22 mouse cellular contexts compared by ENCODE assay signal in the genomic region with DNA sequence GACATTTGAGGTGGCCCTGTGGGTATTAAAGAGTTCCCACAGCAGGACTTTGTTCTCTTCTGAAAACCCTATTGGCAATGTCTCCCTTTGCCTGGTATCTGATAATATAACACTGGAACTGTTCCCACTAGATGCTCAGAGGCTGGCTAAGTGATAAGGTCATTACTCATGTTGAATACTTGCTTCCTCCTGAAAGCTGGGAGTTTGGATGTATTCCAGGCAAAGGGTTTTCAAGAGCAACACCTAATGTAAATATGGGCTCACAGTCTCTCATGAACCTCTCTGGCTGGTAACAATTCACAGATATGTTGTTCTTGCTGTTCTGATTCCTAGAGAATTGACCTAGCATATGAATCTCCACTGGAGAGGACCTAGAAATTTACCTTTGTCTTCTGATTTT.
"Had no signal": no experiment of that assay in that cellular context is flagged by ENCODE, and none has a peak within 500 bp of the region (broad histone marks: within the 10 kb centered on the region; RNA-seq: fewer than 3 reads in every experiment).

No protein-coding gene starts in this region.

- H3K27me3 ChIP-seq: limb, embryonic 12.5 days; limb, embryonic 15.5 days; liver, embryonic 13.5 days; lung, embryonic 15.5 days; midbrain, embryonic 12.5 days; midbrain, embryonic 15.5 days; neural tube, embryonic 12.5 days; neural tube, embryonic 15.5 days; stomach, embryonic 15.5 days had no signal

- H3K27ac ChIP-seq: limb, embryonic 12.5 days; limb, embryonic 15.5 days; liver, embryonic 13.5 days; lung, embryonic 15.5 days; macrophage; midbrain, embryonic 12.5 days; midbrain, embryonic 15.5 days; neural tube, embryonic 12.5 days; neural tube, embryonic 15.5 days; stomach, embryonic 15.5 days had no signal

- H3K4me3 ChIP-seq: limb, embryonic 12.5 days; limb, embryonic 15.5 days; liver, embryonic 13.5 days; lung, embryonic 15.5 days; midbrain, embryonic 12.5 days; midbrain, embryonic 15.5 days; neural tube, embryonic 12.5 days; neural tube, embryonic 15.5 days; stomach, embryonic 15.5 days had no signal

- H3K9me3 ChIP-seq: limb, embryonic 12.5 days; limb, embryonic 15.5 days; liver, embryonic 13.5 days; lung, embryonic 15.5 days; midbrain, embryonic 12.5 days; midbrain, embryonic 15.5 days; neural tube, embryonic 12.5 days; neural tube, embryonic 15.5 days; stomach, embryonic 15.5 days had no signal

- H3K4me1 ChIP-seq: limb, embryonic 12.5 days; limb, embryonic 15.5 days; liver, embryonic 13.5 days; midbrain, embryonic 12.5 days; midbrain, embryonic 15.5 days; neural tube, embryonic 12.5 days; neural tube, embryonic 15.5 days had no signal

- ATAC-seq: intestine, embryonic 16.5 days; midbrain, embryonic 15.5 days had no signal

- H3K36me3 ChIP-seq: limb, embryonic 12.5 days; limb, embryonic 15.5 days; liver, embryonic 13.5 days; lung, embryonic 15.5 days; midbrain, embryonic 12.5 days; midbrain, embryonic 15.5 days; neural tube, embryonic 12.5 days; neural tube, embryonic 15.5 days; stomach, embryonic 15.5 days had no signal

- DNase-seq: kidney, adult 9 months; kidney, postnatal 14 days; kidney, postnatal 4 days; left cerebral cortex, postnatal 4 days; liver, embryonic 13.5 days; lung, postnatal 14 days; right cerebral cortex, adult 18-20 months; right cerebral cortex, postnatal 14 days; right cerebral cortex, postnatal 4 days; thymus, adult 2 months; thymus, postnatal 14 days; thymus, postnatal 4 days had no signal

- H3K4me2 ChIP-seq: limb, embryonic 12.5 days; limb, embryonic 15.5 days; liver, embryonic 13.5 days; lung, embryonic 15.5 days; midbrain, embryonic 12.5 days; midbrain, embryonic 15.5 days; neural tube, embryonic 12.5 days; neural tube, embryonic 15.5 days; stomach, embryonic 15.5 days had no signal

- H3K9ac ChIP-seq: limb, embryonic 12.5 days; limb, embryonic 15.5 days; liver, embryonic 13.5 days; lung, embryonic 15.5 days; midbrain, embryonic 12.5 days; midbrain, embryonic 15.5 days; neural tube, embryonic 12.5 days; neural tube, embryonic 15.5 days; stomach, embryonic 15.5 days had no signal
